Mouse (Mus musculus) myocyte (in vitro differentiated cells): ENCODE measurements at regions not wholly inside any gene's neighbourhood (a gene's known extent, or its start where the extent isn't known, plus 50 kb on each side); places are given as distances from the start of the nearest gene placed in this dataset.

ENCODE experiments used
- H3K27me3 ChIP-seq: one replicate; pipeline ENCODE4 v1.6.1; 2011; ENCODE audit not compliant: control insufficient read depth, insufficient read depth, insufficient read length
- H3K36me3 ChIP-seq: one replicate; pipeline ENCODE4 v1.6.1; 2011; ENCODE audit not compliant: control insufficient read depth, insufficient read depth
- H3K4me2 ChIP-seq: one replicate; pipeline ENCODE4 v1.6.1; 2011; ENCODE audit warnings: low read depth, control low read depth
- H3K4me3 ChIP-seq: one replicate; pipeline ENCODE4 v1.5.1; 2011; ENCODE audit warnings: mild to moderate bottlenecking, control low read depth, moderate library complexity
- H3K79me2 ChIP-seq: one replicate; pipeline ENCODE4 v1.6.1; 2011; ENCODE audit not compliant: control insufficient read depth, insufficient read depth
- H3ac ChIP-seq: one replicate; pipeline ENCODE4 v1.6.1; 2011; ENCODE audit not compliant: control insufficient read depth, insufficient read length
- CEBPB ChIP-seq: IDR thresholded peaks from 2 replicates; pipeline ENCODE4 v1.6.1; 2011; ENCODE audit warnings: mild to moderate bottlenecking, moderate library complexity; ENCODE audit not compliant: poor library complexity, insufficient read depth, severe bottlenecking
- E2F4 ChIP-seq: IDR thresholded peaks from one replicate; pipeline ENCODE4 v1.6.1; 2011; ENCODE audit warnings: mild to moderate bottlenecking, control low read depth, moderate library complexity; ENCODE audit not compliant: insufficient read depth
- MAX ChIP-seq: IDR thresholded peaks from one replicate; pipeline ENCODE4 v1.6.1; 2011; ENCODE audit warnings: low read depth, mild to moderate bottlenecking, control low read depth
- MYOD1 ChIP-seq, 3 experiments: IDR thresholded peaks; one replicate each; pipeline ENCODE4 v1.6.1; 2011; ENCODE audit warnings: control low read depth in 2 of 3, low read depth in 2 of 3, mild to moderate bottlenecking in 2 of 3, moderate library complexity in 1 of 3; ENCODE audit not compliant: insufficient read length in 2 of 3, control insufficient read depth in 1 of 3
- MYOG ChIP-seq, 3 experiments: IDR thresholded peaks; one replicate each; pipeline ENCODE4 v1.6.1; 2011; ENCODE audit warnings: control low read depth in 2 of 3, low read depth in 2 of 3, mild to moderate bottlenecking in 2 of 3; ENCODE audit not compliant: insufficient read length in 2 of 3, control insufficient read depth in 1 of 3, insufficient read depth in 1 of 3
- POLR2A ChIP-seq: IDR thresholded peaks from one replicate; pipeline ENCODE4 v1.6.1; 2011; ENCODE audit warnings: low read depth, mild to moderate bottlenecking, control low read depth, moderate library complexity; ENCODE audit not compliant: insufficient read length
- POLR2AphosphoS2 ChIP-seq: IDR thresholded peaks from one replicate; pipeline ENCODE4 v1.6.1; 2011; ENCODE audit warnings: low read depth, control low read depth; ENCODE audit not compliant: insufficient read length
- REST ChIP-seq: IDR thresholded peaks from one replicate; pipeline ENCODE4 v1.6.1; 2011; ENCODE audit warnings: mild to moderate bottlenecking, control low read depth, moderate library complexity; ENCODE audit not compliant: insufficient read depth, insufficient read length
- SRF ChIP-seq: IDR thresholded peaks from one replicate; pipeline ENCODE4 v1.6.1; 2011; ENCODE audit warnings: low read depth; ENCODE audit not compliant: control insufficient read depth, insufficient read length
- TCF12 ChIP-seq: IDR thresholded peaks from one replicate; pipeline ENCODE4 v1.6.1; 2011; ENCODE audit warnings: mild to moderate bottlenecking, control low read depth; ENCODE audit not compliant: poor library complexity, insufficient read depth, severe bottlenecking
- TCF3 ChIP-seq: IDR thresholded peaks from one replicate; pipeline ENCODE4 v1.6.1; 2011; ENCODE audit warnings: low read depth, control low read depth; ENCODE audit not compliant: insufficient read length
- USF1 ChIP-seq: IDR thresholded peaks from one replicate; pipeline ENCODE4 v1.6.1; 2011; ENCODE audit warnings: low read depth, mild to moderate bottlenecking, control low read depth, moderate library complexity

DNA sequence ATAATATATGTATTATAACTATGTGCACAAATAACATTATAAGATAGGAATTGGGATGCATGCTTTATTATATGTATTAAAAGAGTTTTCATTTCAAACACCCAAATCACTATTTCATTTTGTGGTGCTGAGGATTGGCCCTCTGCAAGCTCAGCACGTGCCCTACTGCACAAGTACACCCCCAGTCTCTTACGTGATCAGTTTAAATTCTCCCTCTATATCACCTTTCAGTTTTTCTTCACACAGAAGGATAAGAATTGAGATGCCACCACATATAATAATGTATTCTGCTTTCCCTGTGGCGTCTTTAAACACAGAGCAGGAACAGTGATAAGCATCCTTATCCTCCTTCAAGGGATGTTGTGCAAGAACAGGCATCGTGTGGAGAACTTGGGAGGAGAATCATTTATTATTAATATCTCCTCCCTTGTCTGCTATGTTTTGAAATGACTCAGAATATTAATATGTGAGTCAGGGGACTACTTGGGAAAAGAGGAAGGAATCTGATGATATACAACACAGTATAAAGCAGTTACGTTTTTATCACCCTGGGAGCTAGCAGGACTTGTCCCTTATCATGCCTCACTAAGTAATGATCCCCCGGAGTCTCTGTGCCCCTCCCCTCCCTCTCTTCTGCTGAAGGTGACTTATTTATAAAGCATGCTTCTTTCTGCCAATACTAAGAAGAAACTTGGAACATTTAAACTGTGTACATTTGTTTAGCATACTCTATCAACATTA, 91.7 kb upstream of the Ptger4 start:
- H3K27me3 ChIP-seq: no peaks in the 10 kb centered on the region

DNA sequence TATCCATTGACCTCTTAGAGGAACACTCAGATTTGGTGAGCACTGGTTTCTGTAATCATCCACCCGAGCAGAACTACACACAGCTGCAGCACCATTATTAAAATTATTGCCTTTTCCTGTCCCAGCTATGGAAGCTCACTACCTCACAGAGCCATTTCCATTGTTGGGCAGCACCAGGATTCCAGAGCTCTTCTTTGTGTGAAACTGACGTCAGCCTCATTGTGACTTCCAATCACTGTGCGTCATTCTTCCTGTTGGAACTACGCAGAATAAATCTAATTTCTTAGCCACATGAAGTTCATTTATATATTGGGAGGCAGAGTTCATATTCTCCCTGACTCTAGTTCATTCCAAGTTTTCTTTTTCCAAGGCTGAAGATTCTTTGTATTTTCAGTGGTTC, 83.0 kb upstream of the Ptger4 start:
- no peak for TF ChIP-seq POLR2AphosphoS2
- TF ChIP-seq USF1: no peak
- TF ChIP-seq TCF12: no peak
- no peak for TF ChIP-seq SRF
- no peak for TF ChIP-seq POLR2A
- no peak for TF ChIP-seq MAX
- TF ChIP-seq MYOD1 (IDR thresholded peaks at IDR 0.05; ENCODE audit: control insufficient read depth in 1 of 3, insufficient read length in 2 of 3, low read depth in 2 of 3): no peak
- TF ChIP-seq TCF3: no peak
- TF ChIP-seq CEBPB: no peak
- Histone ChIP-seq H3K79me2 (no peaks in the 10 kb centered on the region), H3ac (no peak overlapping the region), H3K4me2 (no peak overlapping the region), H3K36me3 (no peaks in the 10 kb centered on the region), H3K27me3 (no peaks in the 10 kb centered on the region), H3K4me3 (no peak overlapping the region)

More for the DNA sequence above, 91.7 kb upstream of the Ptger4 start:
- Histone ChIP-seq H3K4me3 (no peak overlapping the region), H3K36me3 (no peaks in the 10 kb centered on the region), H3K4me2 (no peak overlapping the region), H3K79me2 (no peaks in the 10 kb centered on the region), H3ac (no peak overlapping the region)
- TF ChIP-seq SRF (no peak), MAX (no peak), CEBPB (0 out of 2 replicates have a peak, but pooled peaks have one; percentile 24)

DNA sequence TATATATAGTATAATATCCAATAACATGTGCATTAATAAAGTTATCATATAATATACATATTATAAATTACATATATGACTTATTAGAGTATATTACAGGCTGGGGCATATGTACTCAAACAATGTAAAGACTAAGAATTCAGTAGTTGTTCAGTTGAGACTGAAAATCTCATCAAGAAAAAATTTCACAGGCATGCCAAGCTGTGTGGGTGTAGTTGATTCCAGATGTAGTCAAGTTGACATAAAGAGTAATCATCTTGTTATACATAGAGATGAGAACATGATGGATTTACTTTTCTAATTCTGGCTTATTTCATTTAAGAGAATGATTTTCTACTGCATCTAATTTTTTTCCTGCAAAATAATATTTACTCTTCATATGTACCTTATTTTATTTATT, 77.7 kb upstream of the Ptger4 start:
- no peak for TF ChIP-seq REST
- no peak for TF ChIP-seq E2F4
- no peak overlapping the region for H3K4me3 ChIP-seq
- H3K4me2 ChIP-seq: no peak overlapping the region
- H3K36me3 ChIP-seq: no peaks in the 10 kb centered on the region
- no peaks in the 10 kb centered on the region for H3K79me2 ChIP-seq
- no peak overlapping the region for H3ac ChIP-seq
- H3K27me3 ChIP-seq: no peaks in the 10 kb centered on the region

DNA sequence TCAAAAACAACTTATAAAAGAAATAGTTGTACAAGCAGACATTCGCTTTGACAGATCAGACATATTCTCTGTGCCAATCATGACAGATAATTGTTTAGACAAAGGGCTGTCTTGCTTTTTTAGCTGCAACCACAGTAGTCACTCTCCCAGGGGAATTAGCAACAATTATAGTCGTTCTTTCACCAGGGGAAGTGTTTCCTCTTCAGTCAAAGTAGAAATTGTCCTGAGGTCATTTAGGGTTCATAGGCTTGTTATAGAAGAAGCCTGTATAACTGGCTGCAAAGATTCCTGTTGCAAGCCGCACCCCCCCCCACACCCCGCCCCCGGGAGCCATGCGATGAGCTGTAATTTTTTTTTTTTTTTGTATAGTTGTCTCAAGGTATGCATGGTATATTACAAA, 68.2 kb upstream of the Ptger4 start:
- H3K27me3 ChIP-seq: no peaks in the 10 kb centered on the region
- H3ac ChIP-seq: no peak overlapping the region
- no peaks in the 10 kb centered on the region for H3K36me3 ChIP-seq
- no peak overlapping the region for H3K4me2 ChIP-seq
- H3K79me2 ChIP-seq: no peaks in the 10 kb centered on the region
- no peak overlapping the region for H3K4me3 ChIP-seq
- TF ChIP-seq TCF12 (no peak), TCF3 (no peak), USF1 (no peak), MYOG (IDR thresholded peaks at IDR 0.05; ENCODE audit: control insufficient read depth in 1 of 3, insufficient read depth in 1 of 3, insufficient read length in 2 of 3, low read depth in 2 of 3) (no peak), MYOD1 (IDR thresholded peaks at IDR 0.05; ENCODE audit: control insufficient read depth in 1 of 3, insufficient read length in 2 of 3, low read depth in 2 of 3) (no peak), E2F4 (no peak), POLR2AphosphoS2 (no peak), MAX (no peak), POLR2A (no peak), SRF (no peak), REST (no peak), CEBPB (no peak)

DNA sequence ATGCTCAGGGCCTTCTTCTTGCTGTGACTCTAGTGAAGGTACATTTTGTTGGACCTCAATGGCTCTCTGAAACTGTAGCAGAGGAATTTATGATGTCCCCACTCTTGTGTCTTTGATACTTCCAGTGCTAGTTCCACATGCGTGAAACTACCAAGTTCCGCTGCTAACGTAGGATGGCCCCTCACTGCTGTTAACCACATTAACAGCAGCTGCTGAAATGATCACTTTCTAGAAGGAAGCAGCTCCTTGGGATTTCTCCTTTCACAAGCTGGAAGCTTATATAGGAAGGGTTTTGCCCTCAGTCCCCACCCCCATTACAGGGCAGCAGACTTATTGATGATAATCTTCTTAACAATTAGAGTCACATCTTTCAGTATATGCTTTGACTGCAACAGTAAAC, 66.0 kb upstream of the Ptger4 start:
- H3K36me3 ChIP-seq: no peaks in the 10 kb centered on the region
- no peak overlapping the region for H3K4me2 ChIP-seq
- H3K79me2 ChIP-seq: no peaks in the 10 kb centered on the region
- no peak overlapping the region for H3ac ChIP-seq
- no peak overlapping the region for H3K4me3 ChIP-seq
- TF ChIP-seq SRF (no peak), POLR2A (no peak), REST (no peak), TCF12 (no peak), USF1 (no peak), POLR2AphosphoS2 (no peak)
- no peaks in the 10 kb centered on the region for H3K27me3 ChIP-seq

DNA sequence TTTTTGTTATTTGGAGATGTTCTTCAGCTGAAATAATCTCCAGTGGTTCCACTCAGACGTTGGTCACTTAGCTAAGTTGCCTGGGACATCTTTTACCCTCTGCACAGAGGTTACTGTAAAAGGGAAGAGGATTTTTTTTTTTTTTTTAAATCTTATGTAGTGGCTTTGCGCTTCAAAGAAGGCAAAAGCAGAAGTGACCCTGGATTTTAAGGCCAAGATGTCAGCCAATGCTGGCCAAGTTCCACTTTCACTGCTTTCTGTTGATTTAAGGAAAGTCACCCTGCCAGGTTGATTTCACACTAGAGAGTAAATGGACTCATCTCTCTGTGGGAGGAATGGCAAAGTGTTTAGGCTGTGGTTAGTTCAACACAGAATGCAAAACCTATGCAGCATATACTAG, 58.4 kb upstream of the Ptger4 start:
- H3ac ChIP-seq: no peak overlapping the region
- no peak for TF ChIP-seq MYOG (IDR thresholded peaks at IDR 0.05; ENCODE audit: control insufficient read depth in 1 of 3, insufficient read depth in 1 of 3, insufficient read length in 2 of 3, low read depth in 2 of 3)
- TF ChIP-seq E2F4: no peak
- no peak for TF ChIP-seq TCF3
- TF ChIP-seq SRF: no peak
- TF ChIP-seq MYOD1 (IDR thresholded peaks at IDR 0.05; ENCODE audit: control insufficient read depth in 1 of 3, insufficient read length in 2 of 3, low read depth in 2 of 3): no peak
- no peak for TF ChIP-seq POLR2A
- TF ChIP-seq POLR2AphosphoS2: no peak
- no peak for TF ChIP-seq REST
- no peak for TF ChIP-seq MAX
- TF ChIP-seq TCF12: no peak

More for the DNA sequence above, 58.4 kb upstream of the Ptger4 start:
- Histone ChIP-seq H3K4me3 (no peak overlapping the region), H3K27me3 (no peaks in the 10 kb centered on the region), H3K36me3 (no peaks in the 10 kb centered on the region), H3K79me2 (no peaks in the 10 kb centered on the region), H3K4me2 (no peak overlapping the region)
